Mouse (Mus musculus) liver, adult (tissue): ENCODE data around the gene Phb2.
A peak's percentile ranks its signal among the peaks of the same experiment; 100 is the strongest.

ENCODE experiments used
- GATA4 ChIP-seq: IDR thresholded peaks from 2 replicates; pipeline ENCODE4 v1.6.1; 2014; ENCODE audit warnings: mild to moderate bottlenecking, low read length; ENCODE audit not compliant: insufficient replicate concordance

Gene Phb2

DNA sequence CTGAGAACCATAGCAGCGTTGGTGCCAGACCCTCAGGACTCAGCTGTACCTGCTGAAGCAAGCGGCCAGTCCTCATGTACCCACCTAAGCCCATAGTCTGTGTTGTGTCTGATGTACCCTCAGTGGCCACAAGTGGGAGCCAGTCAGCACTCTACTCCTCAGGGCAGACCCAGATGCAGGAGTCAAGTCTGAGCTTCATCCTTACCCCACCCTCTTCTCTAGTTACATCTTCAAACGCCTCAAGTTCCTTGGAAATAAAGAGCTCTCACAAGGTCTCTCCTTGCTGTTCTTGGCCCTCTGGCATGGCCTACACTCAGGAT lies 9.4 kb upstream of the Phb2 start:
- TF ChIP-seq GATA4, result no peak

DNA sequence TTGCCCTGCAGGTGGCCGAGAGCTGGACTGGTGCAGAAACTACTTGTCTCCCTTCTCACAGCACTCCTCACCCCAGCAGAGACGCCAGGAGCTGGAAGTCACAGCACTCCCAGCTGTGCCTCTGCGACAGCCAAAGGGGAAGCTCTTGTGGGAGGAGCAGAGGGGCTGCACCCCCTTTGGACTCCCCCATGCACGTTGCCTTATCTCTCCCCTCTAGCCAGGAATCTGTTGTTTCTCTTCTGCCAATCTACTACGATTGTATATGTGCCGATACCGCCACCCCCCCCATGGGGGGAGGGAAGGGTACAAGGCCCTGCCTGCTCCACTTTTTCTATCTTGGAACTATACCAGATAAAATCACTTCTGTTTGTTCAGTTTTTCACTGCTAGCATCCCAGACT lies 8.3 kb upstream of the Phb2 start:
- TF ChIP-seq GATA4, result no peak

DNA sequence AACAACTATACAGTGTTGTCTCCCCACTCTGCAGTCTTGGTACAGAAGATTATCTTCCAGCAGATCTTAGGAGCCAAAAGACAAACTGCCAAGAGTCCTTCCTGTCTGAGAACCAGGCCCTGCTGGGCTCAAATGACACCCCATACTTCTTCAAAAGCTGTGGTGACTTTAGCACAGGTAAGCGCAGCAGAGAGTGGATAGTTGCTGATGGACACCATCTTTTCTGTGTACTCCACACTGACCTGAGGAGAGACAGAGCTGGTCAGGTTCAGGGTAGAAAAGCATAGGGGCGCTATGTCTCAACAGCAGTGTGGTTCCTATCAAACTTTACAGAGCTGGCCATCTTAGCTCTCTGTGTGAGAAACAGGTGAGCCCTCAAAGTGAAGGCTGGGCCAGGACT lies 7.7 kb upstream of the Phb2 start:
- TF ChIP-seq GATA4, result no peak

DNA sequence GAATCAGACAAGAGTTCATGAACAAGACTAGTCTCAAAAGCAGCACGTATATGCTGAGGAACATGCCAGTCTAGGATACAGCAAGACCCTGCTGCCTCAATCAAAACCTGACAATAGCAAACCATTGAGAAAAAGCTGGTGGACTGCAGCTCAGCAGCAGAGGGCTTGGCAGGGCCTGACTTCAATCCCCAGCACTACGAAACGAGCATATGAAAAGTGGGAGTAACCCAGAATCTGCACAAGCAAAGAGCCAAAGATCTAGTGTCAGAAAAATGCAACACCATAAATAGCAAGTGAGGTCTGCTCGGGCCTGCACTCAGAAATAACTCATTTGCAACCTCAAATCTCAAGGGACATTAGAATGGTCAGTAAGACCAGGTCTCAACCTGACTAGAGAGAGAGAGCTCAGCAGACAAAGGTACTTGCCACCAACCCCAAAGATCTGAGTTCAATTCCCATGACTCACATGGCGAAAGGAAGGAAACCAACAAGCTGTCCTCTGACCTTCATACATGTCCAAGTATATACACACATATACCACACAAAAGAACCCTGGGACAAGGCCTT lies 6.0 kb upstream of the Phb2 start:
- no peak for TF ChIP-seq GATA4

DNA sequence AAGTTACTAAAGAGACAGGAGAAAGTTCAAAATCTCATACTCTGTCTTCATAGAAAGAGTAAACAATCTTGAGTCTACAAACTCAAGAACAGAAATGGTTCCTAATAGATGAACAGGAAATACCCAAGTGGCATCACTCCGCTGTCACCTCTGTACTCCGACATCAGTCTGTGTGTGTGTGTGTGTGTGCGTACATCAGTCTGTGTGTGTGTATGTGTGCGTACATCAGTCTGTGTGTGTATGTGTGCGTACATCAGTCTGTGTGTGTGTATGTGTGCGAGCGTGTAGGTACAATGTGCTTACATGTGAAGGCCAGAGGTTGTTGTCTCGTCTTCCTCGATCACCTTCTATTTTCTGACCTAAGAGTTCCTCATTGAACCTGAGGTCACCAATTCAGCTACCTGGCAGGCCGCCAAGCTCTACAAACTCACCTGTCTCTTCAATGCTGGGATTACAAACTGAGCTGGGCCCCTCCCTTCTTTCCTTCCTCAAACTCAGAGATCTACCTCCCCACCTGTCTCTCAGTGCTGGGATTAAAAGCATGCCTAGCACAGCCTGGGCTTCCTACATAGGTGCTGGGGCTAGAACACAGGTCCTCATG lies 3.7 kb upstream of the Phb2 start:
- TF ChIP-seq GATA4, result no peak

DNA sequence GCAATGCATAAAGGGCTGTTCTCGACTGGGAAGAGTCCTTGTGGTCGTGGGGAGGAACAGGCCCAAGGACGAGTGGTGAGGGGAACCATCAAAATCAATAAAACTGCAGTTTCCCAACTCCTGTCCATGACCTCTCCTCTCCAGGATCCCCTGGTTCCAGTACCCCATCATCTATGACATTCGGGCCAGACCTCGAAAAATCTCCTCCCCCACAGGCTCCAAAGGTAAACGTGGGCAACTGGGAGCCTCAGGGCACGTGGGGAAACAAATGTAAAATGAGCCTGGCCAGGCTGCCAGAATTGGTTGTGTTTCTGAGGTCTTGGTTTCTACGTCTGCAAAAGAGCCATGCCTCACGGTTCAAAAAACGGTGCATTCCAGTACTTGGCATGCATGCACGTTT lies 782 bp downstream of the Phb2 start:
- no peak for TF ChIP-seq GATA4

DNA sequence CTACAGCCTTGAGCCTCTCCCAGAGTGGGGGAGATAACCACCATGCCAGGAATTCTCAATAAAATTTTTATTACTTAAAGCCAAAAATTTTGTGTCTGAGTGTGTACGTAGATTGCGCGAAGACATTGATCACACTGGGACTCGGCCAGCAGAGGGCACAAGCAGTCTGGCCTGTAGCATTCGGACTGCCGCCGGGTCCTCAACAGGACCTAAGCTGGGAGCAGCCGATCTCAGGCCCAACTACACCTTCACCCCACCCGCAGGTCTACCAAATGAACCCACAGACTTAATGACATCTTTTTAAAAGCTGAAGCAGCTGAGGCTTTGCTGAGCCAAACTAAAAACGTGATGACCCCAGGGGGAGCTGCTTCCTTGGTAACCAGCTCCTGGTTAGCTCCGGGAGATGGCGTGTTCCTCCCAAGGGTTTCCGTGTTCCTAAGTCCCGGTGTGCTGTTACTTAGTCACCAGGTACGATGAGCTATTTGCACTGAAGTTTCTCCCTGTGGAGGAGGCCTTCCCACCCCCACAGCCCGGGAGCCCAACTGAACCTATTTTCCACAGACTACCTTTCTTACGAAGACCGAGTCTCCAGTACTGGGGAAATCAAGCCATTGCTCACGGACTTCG lies 4.8 kb downstream of the Phb2 start:
- no peak for TF ChIP-seq GATA4

DNA sequence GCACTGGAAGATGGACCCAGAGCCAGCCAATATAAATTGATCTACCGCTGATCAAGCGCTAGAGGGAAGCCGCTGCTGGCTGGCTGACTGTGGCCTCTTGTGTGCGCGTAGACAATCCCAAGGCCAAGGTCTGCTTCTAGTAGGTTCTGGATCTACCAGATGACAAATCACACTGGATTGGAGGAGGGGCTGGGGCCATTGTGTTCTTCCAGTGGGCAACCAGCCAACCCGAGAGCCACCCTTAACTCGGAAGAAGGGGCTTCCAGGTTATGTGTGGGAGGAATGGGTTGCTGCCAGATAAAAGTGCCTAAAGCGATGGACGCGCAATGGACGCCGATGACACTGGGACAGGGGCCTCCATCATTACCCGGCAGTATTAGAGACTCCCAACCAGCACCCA lies 5.8 kb downstream of the Phb2 start:
- no peak for TF ChIP-seq GATA4

DNA sequence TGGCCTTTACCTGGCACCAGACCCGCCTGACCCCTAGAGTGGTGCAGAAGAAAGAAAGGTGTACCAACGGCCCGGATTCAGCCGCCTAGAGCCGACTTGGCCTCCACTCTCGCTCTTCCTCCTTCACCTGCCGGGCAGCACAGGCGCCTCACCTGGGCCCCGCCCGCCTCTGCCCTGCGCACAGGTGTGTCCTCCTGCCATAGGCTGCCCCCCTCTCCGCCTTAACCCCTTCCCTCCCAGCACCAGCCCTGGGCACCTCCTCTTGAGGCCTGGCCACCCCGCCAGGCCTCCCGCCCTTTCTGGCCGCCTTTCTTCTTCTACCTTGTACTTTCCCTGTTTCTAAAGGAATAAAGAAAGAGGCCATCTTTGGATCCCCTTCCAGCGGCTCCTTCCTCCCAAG lies 6.6 kb downstream of the Phb2 start:
- TF ChIP-seq GATA4, result no peak

DNA sequence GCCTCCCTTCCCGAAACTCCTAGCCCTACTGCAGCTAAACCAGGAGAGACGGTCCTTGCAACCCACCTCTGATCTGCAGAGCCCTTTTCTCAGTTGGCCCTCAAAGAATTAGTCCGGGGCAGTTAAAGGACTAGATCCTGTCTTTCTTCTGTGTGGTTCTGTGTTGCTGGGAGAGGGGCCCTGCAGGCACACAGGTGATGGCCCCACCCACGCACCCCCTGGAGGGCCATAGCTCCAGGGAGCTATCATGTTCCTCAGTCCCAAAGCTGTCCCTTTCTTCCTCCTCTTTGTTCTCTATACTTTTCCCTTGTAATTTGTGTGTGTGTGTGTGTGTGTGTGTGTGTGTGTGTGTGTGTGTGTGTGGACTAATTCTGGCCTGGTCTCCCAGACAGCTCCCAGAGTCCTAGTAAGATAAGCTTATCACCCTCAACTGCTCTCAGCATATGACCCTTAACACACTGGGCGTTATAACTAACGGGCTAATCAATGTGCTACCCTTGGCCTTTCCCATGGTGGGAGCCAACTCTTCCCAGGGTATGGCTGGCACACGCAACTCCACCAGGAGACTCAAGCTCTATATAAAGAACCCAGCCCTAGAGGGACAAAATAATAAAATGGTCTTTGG lies 7.3 kb downstream of the Phb2 start:
- TF ChIP-seq GATA4, result peak; percentile 84

DNA sequence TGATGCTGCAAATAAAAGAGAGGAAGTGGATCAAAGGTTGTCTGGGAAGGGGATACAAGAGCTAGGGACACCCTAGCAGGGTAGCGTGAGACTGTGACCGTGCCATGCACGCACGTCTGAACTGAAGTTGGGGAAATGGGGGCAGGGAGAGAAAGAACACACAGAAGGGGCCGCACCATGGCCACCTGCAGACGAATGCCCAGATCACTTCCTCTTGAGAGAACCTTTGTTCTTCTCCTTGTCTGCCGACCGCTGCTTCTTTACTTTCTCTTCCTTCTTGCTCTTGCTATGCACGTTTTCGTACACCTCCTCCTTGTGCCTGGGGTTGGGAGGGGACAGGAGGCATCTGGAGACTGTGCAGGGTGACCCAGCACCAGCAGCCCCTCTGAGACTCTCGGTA lies 8.8 kb downstream of the Phb2 start:
- no peak for TF ChIP-seq GATA4

DNA sequence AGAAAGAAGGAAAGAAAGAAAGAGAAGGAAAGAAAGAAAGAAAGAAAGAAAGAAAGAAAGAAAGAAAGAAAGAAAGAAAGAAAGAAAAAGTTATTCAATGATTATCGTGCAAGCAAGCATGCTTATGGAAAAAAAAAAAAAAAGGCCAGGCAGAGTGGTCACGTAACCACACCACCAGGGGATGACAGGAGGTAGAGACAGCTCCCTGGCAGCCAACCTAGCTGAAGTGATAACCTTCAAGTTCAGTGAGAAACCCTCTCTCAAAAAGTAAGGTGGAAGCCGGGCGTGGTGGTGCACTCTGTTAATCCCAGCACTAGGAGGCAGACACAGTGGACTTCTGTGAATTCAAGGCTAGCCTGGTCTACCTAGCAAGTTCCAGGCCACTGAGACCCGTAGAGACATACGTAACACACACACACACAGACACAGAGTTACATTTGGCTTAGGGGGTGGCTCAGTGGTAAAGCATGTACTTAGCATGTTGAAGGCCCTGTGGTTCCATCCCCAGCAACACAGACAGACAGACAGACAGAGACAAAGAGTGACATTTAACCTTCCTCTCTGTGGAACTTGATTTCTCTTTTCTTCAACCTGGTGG lies 10.8 kb downstream of the Phb2 start:
- no peak for TF ChIP-seq GATA4

DNA sequence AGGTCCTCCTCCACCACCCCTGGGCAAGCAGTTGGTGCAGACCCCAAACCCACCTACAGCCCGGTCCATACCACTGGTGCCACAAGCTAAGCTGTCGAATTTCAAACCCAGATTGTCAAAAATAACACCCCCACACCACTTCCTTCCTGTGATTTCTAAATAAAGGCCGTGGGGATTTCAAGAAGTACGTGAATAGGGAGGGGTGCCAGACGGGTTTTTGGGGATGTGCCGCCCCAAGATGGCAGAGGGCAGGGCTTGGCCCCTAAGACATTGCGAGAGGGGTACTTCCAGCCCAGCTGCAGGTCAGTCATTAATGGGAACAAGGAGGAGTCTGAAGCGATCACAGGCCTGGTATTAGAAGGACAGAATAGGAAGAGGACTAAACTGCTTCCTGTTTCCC lies 11.4 kb downstream of the Phb2 start:
- TF ChIP-seq GATA4, result no peak

DNA sequence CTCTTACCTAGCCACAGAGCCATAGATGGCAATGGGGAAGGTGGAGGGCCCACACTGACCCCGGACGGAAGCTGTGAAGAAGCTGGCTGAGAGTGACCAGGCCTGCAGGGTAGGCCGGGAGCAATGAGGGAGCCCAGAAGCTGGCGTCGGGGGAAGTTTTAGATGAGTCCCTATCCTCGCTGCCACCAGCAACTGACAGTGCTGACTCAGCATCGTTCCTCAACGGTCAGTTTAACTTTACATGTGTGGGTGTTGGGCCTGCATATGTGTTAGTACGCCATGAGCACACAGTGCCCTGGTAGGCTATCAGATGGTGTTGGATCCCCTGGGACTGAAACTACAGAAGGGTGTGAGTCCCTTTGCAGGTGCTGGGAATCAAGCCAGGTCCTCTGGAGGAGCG lies 12.3 kb downstream of the Phb2 start:
- no peak for TF ChIP-seq GATA4

DNA sequence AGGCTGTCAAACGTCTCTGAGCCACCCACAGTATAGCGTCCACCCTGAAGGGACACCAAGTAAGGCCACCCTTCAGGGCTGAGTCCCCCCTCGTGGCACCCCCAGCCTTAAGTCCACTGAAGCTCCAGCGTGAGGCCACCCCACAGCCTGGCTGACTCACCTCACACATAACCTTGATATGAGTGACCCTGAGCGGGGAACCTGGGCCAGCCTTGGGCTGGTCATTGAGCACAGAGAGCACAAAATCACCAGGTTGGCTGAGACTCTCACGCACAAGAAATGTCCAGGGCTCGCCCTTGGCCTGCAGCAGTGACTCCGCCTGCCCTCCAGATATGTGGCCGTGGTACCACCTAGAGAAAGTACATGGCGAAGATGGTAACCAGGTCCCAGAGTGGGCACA lies 16.5 kb downstream of the Phb2 start:
- TF ChIP-seq GATA4, result no peak
